Mouse (Mus musculus) neural tube, embryonic 14.5 days (tissue): Measurements from ENCODE around the gene Rps6. TPM values are rescaled to one million over a fixed set of nuclear protein-coding genes. Genes with fewer than 3 reads are reported as not detected.

Source experiments
- ATAC-seq: fragments of 200-750 bp; cut with Nextera tagmentation; 2 replicates; pipeline ENCODE4 v1.8.0; 2017; ENCODE audit warnings: low read depth, mild to moderate bottlenecking, moderate TSS enrichment, moderate library complexity
- H3K27ac ChIP-seq: fragments of 300-500 bp; sonication (generic); 2 replicates; pipeline ENCODE4 v1.5.1; 2014; ENCODE audit warnings: low read depth, mild to moderate bottlenecking, control low read depth, low read length, moderate library complexity, mixed read lengths
- H3K27me3 ChIP-seq: fragments of 300-500 bp; sonication (generic); 2 replicates; pipeline ENCODE4 v1.6.1; 2014; ENCODE audit warnings: low read length; ENCODE audit not compliant: control insufficient read depth, insufficient read depth
- H3K36me3 ChIP-seq: fragments of 300-500 bp; sonication (generic); 2 replicates; pipeline ENCODE4 v1.6.1; 2014; ENCODE audit warnings: low read length, mixed read lengths; ENCODE audit not compliant: control insufficient read depth, insufficient read depth
- H3K4me1 ChIP-seq: fragments of 300-500 bp; sonication (generic); 2 replicates; pipeline ENCODE4 v1.6.1; 2014; ENCODE audit warnings: low read length; ENCODE audit not compliant: control insufficient read depth, insufficient read depth
- H3K4me2 ChIP-seq: fragments of 300-500 bp; sonication (generic); 2 replicates; pipeline ENCODE4 v1.6.1; 2014; ENCODE audit warnings: mild to moderate bottlenecking, low read depth, low read length, control low read depth
- H3K4me3 ChIP-seq: fragments of 300-500 bp; sonication (generic); 2 replicates; pipeline ENCODE4 v1.5.1; 2014; ENCODE audit warnings: low read depth, low read length, control low read depth, mixed read lengths
- H3K9ac ChIP-seq: fragments of 300-500 bp; sonication (generic); replicated peaks from 2 replicates; pipeline ENCODE4 v1.6.1; 2014; ENCODE audit warnings: low read depth, mild to moderate bottlenecking, control low read depth, low read length, mixed read lengths
- H3K9me3 ChIP-seq: fragments of 300-500 bp; sonication (generic); 2 replicates; pipeline ENCODE4 v1.6.1; 2016; ENCODE audit warnings: low read length; ENCODE audit not compliant: control insufficient read depth
- WGBS: fragments of 180-500 bp; shearing (Covaris S2); extraction: QIAGEN DNeasy Blood & Tissue Kit; methylation state at CpG from one replicate; pipeline ENCODE4 v1.1.7; 2014; 5-methylcytosine and 5-hydroxymethylcytosine counted together
- polyA plus RNA-seq: library from polyadenylated mRNA; unstranded; fragments of >200 nt; fragmentation: Nextera tagmentation; extraction: Ambion mirVana; gene quantifications from 2 replicates; pipeline ENCODE4 v1.2.1, GENCODE M21; 2014

Gene Rps6
- polyA plus RNA-seq, 1 experiment from 2014 or later: 376 TPM

GRCm38 (mm10) chr4:86885790-86886159 is 28.6 kb upstream of the Rps6 start:
- H3K4me3 ChIP-seq: no peak overlapping the region
- WGBS: 67% methylated on average over 12 of the region's 12 CpGs

GRCm38 (mm10) chr4:86884945-86885344 is 27.7 kb upstream of the Rps6 start:
- no peak overlapping the region for H3K9ac ChIP-seq
- H3K36me3 ChIP-seq: no peaks in the 10 kb centered on the region
- WGBS: 43% methylated on average over 4 of the region's 4 CpGs

More at GRCm38 (mm10) chr4:86885790-86886159, 28.6 kb upstream of the Rps6 start:
- Histone ChIP-seq H3K9ac (no peak overlapping the region), H3K27me3 (no peaks in the 10 kb centered on the region), H3K36me3 (no peaks in the 10 kb centered on the region), H3K4me2 (peak overlapping the region; percentile 29; the same call in 1 of the 2 replicates), H3K4me1 (no peaks in the 10 kb centered on the region), H3K27ac (no peak overlapping the region), H3K9me3 (no peaks in the 10 kb centered on the region)
- ATAC-seq: no peak

GRCm38 (mm10) chr4:86882413-86882812 is 25.2 kb upstream of the Rps6 start:
- Histone ChIP-seq H3K36me3 (no peaks in the 10 kb centered on the region), H3K4me3 (no peak overlapping the region), H3K9ac (no peak overlapping the region), H3K27me3 (no peaks in the 10 kb centered on the region), H3K4me1 (no peaks in the 10 kb centered on the region), H3K9me3 (no peaks in the 10 kb centered on the region), H3K4me2 (no peak overlapping the region), H3K27ac (no peak overlapping the region)
- no peak for ATAC-seq
- WGBS: 62% methylated on average over 2 of the region's 2 CpGs

More at GRCm38 (mm10) chr4:86884945-86885344, 27.7 kb upstream of the Rps6 start:
- Histone ChIP-seq H3K27me3 (no peaks in the 10 kb centered on the region), H3K27ac (no peak overlapping the region), H3K9me3 (no peaks in the 10 kb centered on the region), H3K4me3 (no peak overlapping the region), H3K4me1 (no peaks in the 10 kb centered on the region), H3K4me2 (no peak overlapping the region)
- ATAC-seq: no peak

GRCm38 (mm10) chr4:86881178-86881577 is 24.0 kb upstream of the Rps6 start:
- WGBS: 86% methylated on average over 4 of the region's 4 CpGs
- Histone ChIP-seq H3K9ac (no peak overlapping the region), H3K9me3 (no peaks in the 10 kb centered on the region), H3K27me3 (no peaks in the 10 kb centered on the region), H3K4me2 (no peak overlapping the region), H3K4me3 (no peak overlapping the region), H3K36me3 (no peaks in the 10 kb centered on the region), H3K4me1 (no peaks in the 10 kb centered on the region), H3K27ac (no peak overlapping the region)
- no peak for ATAC-seq

GRCm38 (mm10) chr4:86879477-86879876 is 22.3 kb upstream of the Rps6 start:
- Histone ChIP-seq H3K4me1 (no peaks in the 10 kb centered on the region; the same call in 1 of the 2 replicates), H3K9me3 (no peaks in the 10 kb centered on the region), H3K4me2 (no peak overlapping the region), H3K4me3 (no peak overlapping the region), H3K27me3 (no peaks in the 10 kb centered on the region), H3K27ac (no peak overlapping the region), H3K9ac (no peak overlapping the region), H3K36me3 (no peaks in the 10 kb centered on the region)
- 95% methylated on average over 2 of the region's 2 CpGs for WGBS
- ATAC-seq: no peak

- H3K9me3 ChIP-seq: no peaks in the 10 kb centered on the region
- peak within 1 kb of the TSS; percentile 87 for H3K4me2 ChIP-seq
- peak; percentile 96 for ATAC-seq
- H3K27ac ChIP-seq: 0 out of 2 replicates have a peak within 1 kb of the TSS, but pooled peaks have one; percentile 34
- no peaks in the 10 kb centered on the region for H3K36me3 ChIP-seq
- peaks cover 3% of the 10 kb centered on the region; the same call in 1 of the 2 replicates for H3K27me3 ChIP-seq
- H3K9ac ChIP-seq: peak within 1 kb of the TSS; percentile 64
- under 1% methylated on average over 52 of the region's 60 CpGs for WGBS
- peak within 1 kb of the TSS; percentile 57 for H3K4me3 ChIP-seq
- H3K4me1 ChIP-seq: no peaks in the 10 kb centered on the region; the same call in 1 of the 2 replicates
Measured at GRCm38 (mm10) chr4:86874146-86874847, 17.1 kb upstream of the Rps6 start, which contains the start of gene Acer2. Gene Acer2, plus strand, starts transcription at chr4:86874396.

GRCm38 (mm10) chr4:86873072-86873471 is 15.9 kb upstream of the Rps6 start:
- Histone ChIP-seq H3K4me1 (no peaks in the 10 kb centered on the region; the same call in 1 of the 2 replicates), H3K9me3 (no peaks in the 10 kb centered on the region), H3K9ac (no peak overlapping the region), H3K27ac (no peak overlapping the region), H3K36me3 (no peaks in the 10 kb centered on the region), H3K4me2 (no peak overlapping the region), H3K27me3 (peaks cover 3% of the 10 kb centered on the region; the same call in 1 of the 2 replicates), H3K4me3 (no peak overlapping the region)
- WGBS: 50% methylated on average over 4 of the region's 4 CpGs
- no peak for ATAC-seq

GRCm38 (mm10) chr4:86871988-86872387 is 14.8 kb upstream of the Rps6 start:
- no peak for ATAC-seq
- no peak overlapping the region for H3K27ac ChIP-seq
- no peaks in the 10 kb centered on the region; the same call in 1 of the 2 replicates for H3K4me1 ChIP-seq
- no peak overlapping the region for H3K9ac ChIP-seq
- no peak overlapping the region for H3K4me2 ChIP-seq
- peaks cover 3% of the 10 kb centered on the region; the same call in 1 of the 2 replicates for H3K27me3 ChIP-seq
- no peaks in the 10 kb centered on the region for H3K36me3 ChIP-seq
- H3K9me3 ChIP-seq: no peaks in the 10 kb centered on the region
- H3K4me3 ChIP-seq: no peak overlapping the region

- no peak overlapping the region for H3K4me3 ChIP-seq
- H3K9ac ChIP-seq: no peak overlapping the region
- H3K4me1 ChIP-seq: no peaks in the 10 kb centered on the region
- H3K36me3 ChIP-seq: no peaks in the 10 kb centered on the region
- H3K27me3 ChIP-seq: no peaks in the 10 kb centered on the region
- H3K9me3 ChIP-seq: no peaks in the 10 kb centered on the region
- no peak for ATAC-seq
- no peak overlapping the region for H3K4me2 ChIP-seq
- WGBS: 83% methylated on average over 5 of the region's 5 CpGs
- H3K27ac ChIP-seq: no peak overlapping the region
Measured at GRCm38 (mm10) chr4:86864087-86864486, 6.9 kb upstream of the Rps6 start.
